Mouse (Mus musculus) embryo, embryonic 9.5 days (tissue): Measurements from ENCODE around the gene Rplp1.

Experiments used
- DNase-seq: peaks from one replicate; pipeline ENCODE4 v3.0.0-alpha.2; 2017; ENCODE audit errors: extremely low spot score

The Rplp1 gene

GRCm38 (mm10) chr9:61877373-61878112 lies 36.8 kb downstream of the Rplp1 start:
- DNase-seq, result peak; percentile 22

- DNase-seq, result peak; percentile 45
Measured at GRCm38 (mm10) chr9:61873325-61873724, 41.0 kb downstream of the Rplp1 start.

- peak; percentile 22 for DNase-seq
Measured at GRCm38 (mm10) chr9:61872246-61872941, 41.9 kb downstream of the Rplp1 start.

GRCm38 (mm10) chr9:61871839-61872238 lies 42.5 kb downstream of the Rplp1 start:
- no peak for DNase-seq

GRCm38 (mm10) chr9:61867659-61868058 lies 46.7 kb downstream of the Rplp1 start:
- DNase-seq, result no peak
